Mouse (Mus musculus): ENCODE measurements at regions not wholly inside any gene's neighbourhood (a gene's known extent, or its start where the extent isn't known, plus 50 kb on each side); places are given as distances from the start of the nearest gene placed in this dataset.

DNA sequence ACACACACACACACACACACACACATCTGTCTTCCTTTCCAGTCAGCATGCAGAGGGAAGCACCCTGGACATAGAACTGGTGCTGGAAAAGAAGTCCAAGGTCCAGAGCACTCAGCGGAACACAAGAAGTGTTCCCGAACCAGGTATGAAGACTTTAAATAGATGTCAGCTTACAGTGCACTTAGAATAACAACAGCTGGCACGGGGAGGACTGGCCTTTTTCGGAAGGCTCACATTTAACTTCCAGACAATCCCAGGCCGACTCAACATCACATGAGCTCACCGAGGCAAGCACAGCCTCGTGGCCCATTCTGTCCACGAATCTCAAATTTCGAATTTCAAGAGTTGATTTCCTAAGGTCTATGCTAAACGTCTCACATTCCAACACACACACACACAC, 70.9 kb upstream of the Slc25a33 start:
- intact Hi-C loops (cut with DNase I): no loop called here
- DNase-seq (ENCODE audit: low spot score in 2 of 2): no peak

DNA sequence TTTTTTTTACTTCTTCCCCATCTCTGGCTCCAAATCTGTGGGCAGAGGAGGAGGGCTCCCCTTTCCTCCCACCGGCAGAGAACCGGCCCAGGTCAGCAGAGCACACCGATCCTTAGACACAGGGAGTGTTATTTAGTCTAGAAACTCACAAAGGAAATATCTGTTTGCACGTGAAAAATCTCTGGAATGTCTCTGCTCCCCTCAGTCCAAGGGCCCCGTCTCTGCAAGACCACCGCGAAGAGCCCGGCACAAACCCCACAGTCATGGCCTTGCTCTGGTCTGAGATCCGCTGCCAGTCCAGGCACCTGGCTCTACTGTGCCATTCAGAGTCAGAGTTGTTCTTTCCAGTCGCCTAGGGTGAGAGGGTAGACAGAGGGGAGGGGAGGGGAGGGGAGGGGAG, 69.7 kb upstream of the Slc25a33 start:
- no peak for DNase-seq (ENCODE audit: low spot score in 2 of 2)
- intact Hi-C loops (cut with DNase I): no loop called here

DNA sequence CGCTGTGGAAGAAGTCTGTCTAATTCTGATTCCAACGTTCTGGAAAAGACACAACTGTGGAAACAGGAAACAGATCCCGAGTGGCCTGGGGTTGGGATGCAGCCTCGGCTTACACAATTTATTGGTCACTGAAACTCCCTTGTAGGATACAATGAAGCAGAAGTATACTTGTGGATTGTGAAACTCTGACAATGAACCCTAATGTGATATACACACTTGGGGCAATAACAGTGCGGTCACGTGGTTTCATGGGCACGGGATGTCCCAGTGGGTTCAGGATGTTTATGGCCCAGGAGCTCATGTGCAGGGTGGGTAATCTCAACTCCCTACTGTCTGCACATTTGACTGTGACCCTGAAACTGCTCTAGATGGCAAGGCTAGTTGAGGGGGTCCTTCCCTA, 68.8 kb upstream of the Slc25a33 start:
- intact Hi-C loops (cut with DNase I): no loop called here

DNA sequence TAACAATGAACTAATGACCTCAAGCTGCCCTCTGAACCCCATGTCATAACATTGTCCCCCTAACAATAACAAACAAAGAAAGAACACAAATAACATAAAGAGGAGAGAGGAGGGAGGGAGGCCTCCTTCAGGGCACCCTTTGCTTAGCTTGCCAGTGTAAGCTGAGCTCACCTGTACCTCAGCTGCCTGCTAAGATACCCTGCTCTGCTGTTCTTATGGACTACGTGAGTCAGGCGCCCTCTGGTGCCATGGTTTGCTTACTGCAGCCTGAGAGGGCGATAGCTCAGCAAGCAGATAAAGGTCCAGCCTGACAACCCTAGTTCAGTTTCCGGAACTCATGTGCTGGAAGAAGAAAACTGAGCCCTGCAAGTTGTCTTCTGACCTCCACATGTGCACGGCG, 67.8 kb upstream of the Slc25a33 start:
- no peak for DNase-seq (ENCODE audit: low spot score in 2 of 2)
- intact Hi-C loops (cut with DNase I): loop anchor here (1.0 kb wide), 1 partner anchor 188 kb away; no protein-coding TSS in a partner anchor

More for the DNA sequence above, 68.8 kb upstream of the Slc25a33 start:
- DNase-seq (ENCODE audit: low spot score in 2 of 2): no peak

DNA sequence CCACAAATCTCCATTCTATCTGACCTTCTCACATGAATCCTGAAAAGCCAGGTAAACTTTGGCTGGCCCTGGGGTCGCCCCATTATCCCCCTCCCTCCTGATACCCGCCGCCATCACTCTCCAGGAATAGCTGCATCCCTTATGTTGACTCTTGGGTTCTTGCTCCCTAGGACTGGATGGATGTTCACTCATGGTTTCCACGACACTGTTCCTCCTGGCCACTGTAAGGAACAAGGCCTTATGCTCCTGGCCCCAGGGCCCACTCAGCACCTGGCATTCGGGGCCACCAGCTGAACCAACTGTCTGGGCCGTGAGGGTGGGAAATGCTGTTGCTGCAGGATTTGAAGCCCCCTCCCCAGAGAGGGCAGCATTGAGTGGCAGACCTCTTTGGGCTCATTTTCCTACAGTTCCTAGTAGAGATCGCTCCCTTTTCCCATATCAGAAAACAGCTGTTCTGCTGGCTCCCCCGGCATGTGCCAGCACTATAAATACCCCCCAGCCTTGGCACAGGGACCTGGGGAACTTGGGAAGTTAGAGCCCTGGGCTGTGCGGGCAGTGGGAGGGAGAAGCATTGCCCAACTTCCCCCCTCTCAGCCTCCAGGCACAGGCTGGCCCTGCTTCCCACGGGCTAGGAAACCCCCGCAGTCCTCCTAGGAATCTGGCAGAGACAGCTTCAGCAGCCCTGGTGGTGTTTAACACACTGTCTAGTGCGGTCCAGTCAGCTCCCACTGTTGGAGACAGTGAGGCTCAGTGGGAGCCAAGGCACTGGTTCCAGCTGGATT, 66.6 kb upstream of the Slc25a33 start:
- intact Hi-C loops (cut with DNase I): loop anchor here (1.0 kb wide), 1 partner anchor 190 kb away; no protein-coding TSS in a partner anchor
- DNase-seq (ENCODE audit: low spot score in 2 of 2): peak; percentile 69 to 95

DNA sequence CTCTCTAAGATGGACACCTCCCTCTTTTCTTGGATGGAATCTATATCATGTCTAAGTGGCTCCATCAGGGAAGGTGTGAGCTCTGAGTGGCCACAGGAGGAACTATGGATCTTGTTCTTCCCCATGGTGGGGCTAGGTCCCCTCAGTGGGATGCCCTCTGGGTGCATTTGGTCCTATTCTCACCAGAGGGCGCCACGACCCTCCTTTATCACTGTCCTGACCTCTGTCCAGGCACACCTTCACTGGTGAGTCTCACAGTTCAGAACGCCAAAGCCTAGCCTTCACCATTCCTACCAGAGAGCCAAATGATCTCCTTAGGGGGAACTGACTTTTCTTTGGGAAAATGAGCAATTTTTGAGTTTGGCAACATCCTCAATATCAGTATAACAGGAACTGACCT, 64.6 kb upstream of the Slc25a33 start:
- DNase-seq (ENCODE audit: low spot score in 2 of 2): no peak
- intact Hi-C loops (cut with DNase I): loop anchor here (1.0 kb wide), 1 partner anchor 120 kb away; no protein-coding TSS in a partner anchor

DNA sequence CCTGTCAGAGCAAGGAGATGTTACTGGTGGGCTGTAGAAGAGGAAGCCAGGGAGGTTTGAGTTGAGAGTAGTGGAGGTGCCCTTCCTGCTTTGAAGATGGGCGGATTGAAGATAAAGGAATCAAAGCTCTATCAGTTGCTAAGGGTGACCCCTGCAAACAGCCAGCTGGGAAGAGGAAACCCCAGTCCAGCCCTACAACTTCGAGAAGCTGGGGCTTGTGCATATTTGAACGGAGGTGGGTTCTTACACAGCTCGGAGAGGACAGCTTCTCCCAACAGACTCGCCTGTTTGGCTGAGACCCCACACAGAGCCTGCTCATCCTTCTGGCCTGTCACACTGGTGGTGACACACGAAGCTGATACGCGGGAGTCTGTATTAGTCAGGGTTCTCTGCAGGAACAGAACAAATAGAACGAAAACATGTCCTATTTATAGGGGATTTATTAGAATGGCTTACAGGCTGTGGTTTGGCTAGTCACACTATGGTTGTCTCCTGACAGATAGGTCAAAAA, 60.6 kb upstream of the Slc25a33 start:
- intact Hi-C loops (cut with DNase I): no loop called here
- no peak for DNase-seq (ENCODE audit: low spot score in 2 of 2)

DNA sequence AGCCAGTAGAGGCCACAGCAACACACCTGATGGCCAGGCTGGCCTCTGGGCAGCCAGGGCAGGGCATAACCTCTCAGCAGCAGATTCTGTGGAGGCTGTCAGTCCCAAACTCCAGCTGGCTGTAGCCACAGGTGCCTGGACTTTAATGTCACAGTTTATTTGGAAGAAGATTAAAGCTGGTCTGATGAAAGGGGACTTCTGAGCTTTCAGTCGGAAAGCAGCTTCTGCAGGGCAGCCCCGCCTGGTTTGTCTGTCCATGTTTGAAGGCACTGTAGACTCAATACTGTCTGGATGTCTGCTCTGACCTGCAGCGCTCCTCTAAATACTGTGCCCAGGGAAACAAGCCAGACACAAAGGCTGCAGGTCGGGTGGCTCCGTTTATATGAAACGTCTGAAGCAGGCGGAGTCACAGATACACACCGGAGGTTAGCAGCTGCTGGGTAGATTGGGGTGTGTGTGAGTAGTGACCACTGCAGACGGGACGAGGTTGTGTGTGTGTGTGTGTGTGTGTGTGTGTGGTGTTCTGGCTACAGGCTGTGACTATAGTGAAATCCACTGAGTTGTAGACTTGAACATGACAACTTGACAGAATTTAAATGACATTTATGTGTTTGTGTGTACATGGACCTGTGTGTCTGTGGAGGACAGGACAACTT, 58.5 kb upstream of the Slc25a33 start:
- no peak for DNase-seq (ENCODE audit: low spot score in 2 of 2)
- intact Hi-C loops (cut with DNase I): no loop called here

DNA sequence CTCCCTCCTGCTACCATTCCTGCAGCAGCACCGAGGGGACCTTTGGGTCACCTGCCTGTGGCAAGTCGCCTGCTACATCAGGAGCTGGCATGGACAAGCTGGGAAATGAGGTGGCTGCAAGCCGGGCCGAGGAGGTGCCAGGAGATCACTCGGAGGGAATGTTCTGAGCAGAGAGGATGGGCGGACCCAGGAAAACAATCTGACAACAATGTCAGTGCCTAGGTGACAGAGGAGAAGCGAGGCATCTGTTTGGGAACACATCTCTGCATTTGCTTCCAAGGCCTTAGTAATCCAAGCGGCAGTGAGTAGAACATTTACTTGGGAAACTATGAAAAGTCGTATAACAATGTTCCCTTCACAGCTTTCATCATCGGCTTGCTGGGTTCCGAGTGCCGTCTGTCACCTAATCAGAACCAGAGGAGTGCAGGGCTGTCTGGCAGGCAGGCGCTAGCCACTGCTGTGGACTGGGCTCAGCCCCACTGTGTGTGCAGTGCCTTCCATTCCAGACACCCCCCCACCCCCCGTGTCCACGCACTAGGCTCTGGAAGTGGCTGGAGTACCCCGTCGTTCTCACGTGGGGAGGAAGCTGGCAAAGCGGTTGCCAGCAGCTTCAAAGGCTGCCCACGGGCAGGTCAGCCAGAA, 56.6 kb upstream of the Slc25a33 start:
- intact Hi-C loops (cut with DNase I): no loop called here
- no peak for DNase-seq (ENCODE audit: low spot score in 2 of 2)

DNA sequence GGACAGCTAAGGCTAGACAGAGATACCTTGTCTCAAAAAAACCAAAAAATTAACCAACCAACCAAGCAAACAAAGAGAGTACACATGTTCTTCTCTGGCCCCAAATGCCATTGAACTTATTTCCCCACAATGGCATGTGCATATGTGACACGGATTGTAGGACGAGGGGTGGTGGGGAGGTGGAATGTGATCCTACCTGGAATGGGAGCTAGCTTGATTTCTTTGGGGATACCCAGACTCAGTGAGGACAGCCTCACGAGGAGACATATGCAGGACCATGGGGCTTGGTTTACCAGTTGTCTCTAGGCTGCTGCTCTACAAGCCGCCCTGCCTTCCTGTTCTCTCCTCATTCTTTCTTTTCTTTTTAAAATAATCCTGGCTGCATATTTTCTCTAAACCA, 55.9 kb upstream of the Slc25a33 start:
- intact Hi-C loops (cut with DNase I): no loop called here
- DNase-seq (ENCODE audit: low spot score in 2 of 2): no peak

DNA sequence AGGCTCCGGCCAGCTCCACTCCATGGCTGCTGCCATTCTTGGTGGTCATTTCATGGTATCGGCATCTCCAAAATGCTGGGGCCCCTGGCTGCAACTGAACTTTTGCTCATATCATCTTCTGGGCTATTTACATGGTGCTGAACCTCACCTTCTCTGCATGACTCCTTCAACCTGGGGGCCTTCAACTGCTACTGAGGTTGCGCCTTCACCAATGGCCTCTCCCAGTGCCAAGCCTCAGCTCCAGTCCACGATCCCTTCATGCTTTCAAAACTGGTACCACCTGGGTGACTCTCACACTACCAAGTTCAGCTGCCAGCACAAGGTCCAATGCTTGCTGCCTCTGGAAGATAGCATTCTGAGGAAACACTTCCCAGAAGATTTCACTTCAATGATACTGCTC, 53.7 kb upstream of the Slc25a33 start:
- no peak for DNase-seq (ENCODE audit: low spot score in 2 of 2)
- intact Hi-C loops (cut with DNase I): no loop called here

Measured in left cerebral cortex, postnatal 25 days (tissue).